Mouse (Mus musculus): ENCODE data around the gene Rpusd3. TPM values are rescaled to one million over a fixed set of nuclear protein-coding genes. Genes with fewer than 3 reads are reported as not detected.
A peak's percentile ranks its signal among the peaks of the same experiment; 100 is the strongest.

Gene Rpusd3
- polyA plus RNA-seq, 1 experiment from 2014 or later: 24.0 TPM

DNA sequence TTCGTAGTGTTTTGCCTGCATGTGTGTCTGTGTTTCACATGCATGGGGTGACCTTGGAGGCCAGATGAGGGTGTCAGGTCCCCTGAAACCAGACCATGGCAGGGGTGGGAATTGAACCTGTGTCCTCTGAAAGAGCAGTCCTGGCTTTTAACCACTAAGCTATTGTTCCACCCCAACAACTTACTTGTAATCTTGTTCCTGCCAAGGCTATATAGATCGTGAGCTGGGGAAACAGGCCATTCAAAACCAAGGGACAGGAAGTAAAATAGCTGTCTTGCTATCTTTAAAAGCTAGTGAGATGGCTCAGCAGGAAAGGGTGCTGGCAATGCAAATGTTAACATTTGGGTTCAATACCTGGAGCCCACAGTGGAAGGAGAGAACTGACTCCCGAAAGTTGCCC lies 10.8 kb upstream of the Rpusd3 start:
- Histone ChIP-seq H3K9ac (no peak overlapping the region), H3K27me3 (no peaks in the 10 kb centered on the region), H3K9me3 (replicated peaks) (peaks cover 3% of the 10 kb centered on the region; the same call in 1 of the 2 replicates), H3K27ac (no peak overlapping the region), H3K4me1 (0 out of 2 replicates have a peak, but pooled peaks cover 4% of the 10 kb centered on the region), H3K36me3 (no peaks in the 10 kb centered on the region), H3K4me2 (no peak overlapping the region), H3K4me3 (replicated peaks) (no peak overlapping the region)
- ATAC-seq (replicated peaks; ENCODE audit: low FRiP score): no peak
- 75% methylated on average over 3 of the region's 3 CpGs for WGBS

DNA sequence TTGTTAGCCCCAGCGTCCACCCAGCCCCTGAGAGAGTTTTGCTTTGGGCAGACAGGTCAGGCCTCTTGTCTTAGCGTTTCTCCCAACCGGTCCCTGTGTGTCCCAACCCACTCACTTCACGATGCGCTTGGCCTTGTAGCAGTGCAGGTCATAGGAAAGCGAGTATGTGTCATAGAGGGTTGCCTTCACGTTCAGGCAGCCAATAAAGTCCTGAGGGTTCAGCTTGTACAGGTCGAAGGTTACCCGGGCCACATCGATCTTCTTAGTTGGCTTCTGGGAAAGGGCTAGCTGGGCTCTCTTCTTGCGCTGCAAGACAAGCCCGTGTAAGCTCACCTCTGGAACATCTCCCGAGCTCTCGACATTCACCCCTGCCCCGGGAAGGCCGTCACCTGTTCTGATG lies 8.9 kb upstream of the Rpusd3 start:
- whole genome bisulfite sequencing: 89% methylated on average over 16 of the region's 16 CpGs

DNA sequence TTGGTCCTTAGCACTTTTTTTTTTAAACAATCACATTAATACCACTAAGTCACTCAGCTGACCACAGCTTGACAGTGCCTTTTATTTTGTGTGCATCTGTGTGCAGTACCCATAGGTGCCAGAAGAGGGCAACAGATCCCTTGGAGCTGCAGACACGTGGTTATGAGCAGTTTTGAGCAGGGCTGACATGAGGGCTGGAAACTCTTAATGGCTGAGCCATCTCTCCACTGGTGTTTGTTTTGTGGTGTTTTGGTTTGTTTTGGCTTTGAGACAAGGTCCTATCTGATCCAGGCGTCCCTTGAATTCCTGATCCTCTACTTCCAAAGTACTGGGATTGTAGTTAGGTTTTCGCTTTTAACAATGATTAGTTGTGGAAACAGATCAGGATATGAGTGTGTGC lies 8.3 kb upstream of the Rpusd3 start:
- Histone ChIP-seq H3K9ac (no peak overlapping the region), H3K36me3 (no peaks in the 10 kb centered on the region), H3K4me3 (replicated peaks) (no peak overlapping the region), H3K27me3 (no peaks in the 10 kb centered on the region), H3K9me3 (replicated peaks) (peaks cover 3% of the 10 kb centered on the region; the same call in 1 of the 2 replicates), H3K27ac (no peak overlapping the region), H3K4me2 (no peak overlapping the region), H3K4me1 (0 out of 2 replicates have a peak, but pooled peaks cover 4% of the 10 kb centered on the region)
- no peak for ATAC-seq (replicated peaks; ENCODE audit: low FRiP score)
- WGBS: 59% methylated on average over 3 of the region's 3 CpGs

More for the DNA sequence above, 8.9 kb upstream of the Rpusd3 start:
- Histone ChIP-seq H3K9ac (no peak overlapping the region), H3K4me1 (0 out of 2 replicates have a peak, but pooled peaks cover 4% of the 10 kb centered on the region), H3K4me3 (replicated peaks) (no peak overlapping the region), H3K4me2 (no peak overlapping the region), H3K9me3 (replicated peaks) (peaks cover 3% of the 10 kb centered on the region; the same call in 1 of the 2 replicates), H3K36me3 (no peaks in the 10 kb centered on the region), H3K27me3 (no peaks in the 10 kb centered on the region), H3K27ac (no peak overlapping the region)
- no peak for ATAC-seq (replicated peaks; ENCODE audit: low FRiP score)

DNA sequence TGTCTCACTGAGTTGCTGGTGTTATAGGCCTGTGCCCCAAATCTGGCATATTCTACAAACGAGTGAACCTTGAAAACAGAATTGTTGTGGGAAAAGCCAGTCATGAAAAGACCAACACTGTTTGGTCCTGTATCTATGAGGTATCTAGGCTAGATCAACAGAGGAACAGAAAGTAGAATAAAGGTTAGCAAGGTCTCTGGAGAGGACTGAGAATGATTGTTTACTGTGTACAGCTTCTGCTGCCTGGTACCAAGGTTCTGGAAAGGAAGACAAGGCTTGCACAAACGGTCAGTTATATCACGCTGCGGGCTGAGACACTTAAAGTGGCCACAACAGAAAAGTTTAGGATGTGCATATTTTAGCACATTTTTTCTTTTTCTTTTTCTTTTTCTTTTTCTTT lies 7.6 kb upstream of the Rpusd3 start:
- Histone ChIP-seq H3K4me3 (replicated peaks) (no peak overlapping the region), H3K4me1 (no peaks in the 10 kb centered on the region), H3K27ac (no peak overlapping the region), H3K27me3 (no peaks in the 10 kb centered on the region), H3K9ac (no peak overlapping the region), H3K9me3 (replicated peaks) (peaks cover 3% of the 10 kb centered on the region; the same call in 1 of the 2 replicates), H3K36me3 (no peaks in the 10 kb centered on the region), H3K4me2 (no peak overlapping the region)
- no peak for ATAC-seq (replicated peaks; ENCODE audit: low FRiP score)
- 92% methylated on average over 4 of the region's 4 CpGs for WGBS

DNA sequence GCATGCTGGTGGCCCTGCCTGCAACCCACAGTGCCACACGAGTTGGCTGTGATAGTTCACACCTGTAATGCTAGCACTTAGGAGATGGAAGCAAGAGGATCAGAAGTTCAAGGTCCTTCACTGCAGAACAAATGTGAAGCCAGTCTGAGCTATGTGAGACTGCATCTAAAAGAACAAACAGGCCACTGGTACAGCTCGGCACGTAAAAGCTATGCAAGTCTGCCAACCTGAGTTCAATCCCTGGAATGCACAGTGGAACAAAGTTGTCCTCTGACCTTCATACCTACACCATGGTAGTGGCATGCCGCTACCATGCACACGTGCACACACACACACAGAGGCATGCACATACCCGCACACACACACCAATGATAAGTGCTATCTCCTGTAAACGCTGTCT lies 5.0 kb upstream of the Rpusd3 start:
- H3K36me3 ChIP-seq: no peaks in the 10 kb centered on the region
- 82% methylated on average over 7 of the region's 7 CpGs for WGBS
- no peak for ATAC-seq (replicated peaks; ENCODE audit: low FRiP score)

DNA sequence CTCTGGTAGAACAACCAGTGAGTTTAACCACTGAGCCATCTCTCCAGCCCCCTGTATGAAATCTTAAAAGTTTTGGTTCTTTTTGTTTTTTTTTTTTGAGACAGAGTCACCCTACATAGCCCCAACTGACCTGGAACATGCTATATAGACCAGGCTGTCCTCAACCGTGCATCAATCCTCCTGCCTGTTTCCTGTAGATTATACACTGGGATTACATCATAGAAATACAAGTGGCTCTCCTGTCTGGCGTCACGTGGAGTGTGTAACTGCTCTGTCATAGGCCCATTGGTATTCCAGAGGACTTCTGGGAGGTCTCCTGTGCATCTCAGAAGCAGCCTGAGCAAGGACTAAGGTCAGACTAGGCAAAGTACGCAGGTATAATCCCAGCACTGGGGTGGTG lies 3.9 kb upstream of the Rpusd3 start:
- no peak overlapping the region for H3K9ac ChIP-seq
- H3K27me3 ChIP-seq: no peaks in the 10 kb centered on the region
- peaks cover 3% of the 10 kb centered on the region; the same call in 1 of the 2 replicates for H3K9me3 ChIP-seq (replicated peaks)
- no peak overlapping the region for H3K27ac ChIP-seq
- WGBS: 77% methylated on average over 4 of the region's 4 CpGs
- no peak overlapping the region for H3K4me2 ChIP-seq
- no peak overlapping the region for H3K4me3 ChIP-seq (replicated peaks)
- H3K4me1 ChIP-seq: peaks cover 10% of the 10 kb centered on the region
- H3K36me3 ChIP-seq: no peaks in the 10 kb centered on the region
- no peak for ATAC-seq (replicated peaks; ENCODE audit: low FRiP score)

More for the DNA sequence above, 5.0 kb upstream of the Rpusd3 start:
- Histone ChIP-seq H3K4me2 (no peak overlapping the region), H3K4me1 (peaks cover 3% of the 10 kb centered on the region), H3K9me3 (replicated peaks) (peaks cover 3% of the 10 kb centered on the region; the same call in 1 of the 2 replicates), H3K9ac (no peak overlapping the region), H3K27me3 (no peaks in the 10 kb centered on the region), H3K4me3 (replicated peaks) (no peak overlapping the region), H3K27ac (no peak overlapping the region)

DNA sequence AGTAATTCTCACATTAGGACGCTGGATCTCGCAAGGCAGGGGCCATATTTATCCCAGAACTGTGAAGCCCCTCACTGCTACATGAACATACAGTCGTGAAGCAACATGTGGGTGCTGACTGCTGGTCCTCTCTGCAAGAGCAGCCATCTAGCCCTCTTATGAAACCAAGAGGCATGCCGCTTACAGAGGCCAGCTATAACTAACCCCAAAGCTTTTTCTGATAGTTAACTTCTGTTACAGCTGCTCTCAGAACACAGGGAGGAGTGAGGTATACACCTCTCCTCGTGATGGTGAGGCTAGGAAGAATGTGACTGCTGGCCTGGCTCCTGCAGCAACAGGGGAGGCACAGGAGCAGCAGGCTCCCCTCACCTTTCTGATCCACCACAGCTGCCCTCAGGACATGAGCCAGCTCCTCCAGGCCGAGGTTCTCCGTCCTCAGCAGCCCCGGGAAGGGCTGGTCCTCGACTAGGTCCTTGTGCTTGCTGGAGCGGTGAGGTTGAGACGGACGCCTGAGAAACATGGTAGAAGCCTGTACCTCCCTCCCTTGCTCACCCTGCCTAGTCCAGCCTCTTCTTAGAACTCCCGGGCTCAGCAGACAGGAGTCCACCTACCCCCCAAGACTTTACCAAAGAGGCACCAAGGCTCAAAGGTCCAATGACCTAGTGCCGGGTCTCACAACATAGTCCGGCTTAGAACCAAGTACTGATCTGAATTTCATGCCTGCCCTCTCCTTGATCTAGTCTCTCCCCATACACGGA lies 520 bp downstream of the Rpusd3 start:
- Histone ChIP-seq H3K4me2 (peak overlapping the region; percentile 90), H3K36me3 (peaks cover 26% of the 10 kb centered on the region), H3K4me3 (replicated peaks) (peak overlapping the region; percentile 63), H3K27ac (peak overlapping the region; percentile 65), H3K4me1 (peaks cover 15% of the 10 kb centered on the region), H3K27me3 (no peaks in the 10 kb centered on the region), H3K9ac (peak overlapping the region; percentile 66), H3K9me3 (replicated peaks) (no peaks in the 10 kb centered on the region)
- WGBS: 11% methylated on average over 16 of the region's 16 CpGs
- ATAC-seq (replicated peaks; ENCODE audit: low FRiP score): peak; percentile 77

DNA sequence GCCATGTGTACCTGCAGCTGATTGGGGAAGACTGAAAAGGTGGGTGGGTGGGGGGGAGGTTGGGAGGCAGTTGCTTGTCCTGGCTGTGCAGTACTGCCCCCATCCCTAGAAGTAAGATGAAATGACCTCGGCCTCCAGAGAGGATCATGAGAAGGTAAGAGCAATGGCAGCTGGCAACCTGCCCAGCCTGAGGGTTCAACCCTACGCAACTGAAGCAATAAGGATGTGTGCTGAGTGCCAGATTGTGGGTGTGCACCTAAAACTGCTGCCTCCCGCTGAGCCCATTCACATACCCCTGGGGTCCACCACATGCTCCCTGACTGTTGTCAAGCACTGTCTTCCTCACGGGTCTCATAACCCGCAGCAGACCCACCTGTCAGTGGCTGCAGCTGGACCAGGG lies 2.7 kb downstream of the Rpusd3 start:
- H3K9me3 ChIP-seq (replicated peaks): no peaks in the 10 kb centered on the region
- peaks cover 15% of the 10 kb centered on the region for H3K4me1 ChIP-seq
- H3K9ac ChIP-seq: no peak overlapping the region
- 76% methylated on average over 5 of the region's 5 CpGs for WGBS
- H3K4me2 ChIP-seq: no peak overlapping the region
- H3K4me3 ChIP-seq (replicated peaks): no peak overlapping the region
- no peak for ATAC-seq (replicated peaks; ENCODE audit: low FRiP score)
- peaks cover 26% of the 10 kb centered on the region for H3K36me3 ChIP-seq
- H3K27ac ChIP-seq: no peak overlapping the region
- no peaks in the 10 kb centered on the region for H3K27me3 ChIP-seq

DNA sequence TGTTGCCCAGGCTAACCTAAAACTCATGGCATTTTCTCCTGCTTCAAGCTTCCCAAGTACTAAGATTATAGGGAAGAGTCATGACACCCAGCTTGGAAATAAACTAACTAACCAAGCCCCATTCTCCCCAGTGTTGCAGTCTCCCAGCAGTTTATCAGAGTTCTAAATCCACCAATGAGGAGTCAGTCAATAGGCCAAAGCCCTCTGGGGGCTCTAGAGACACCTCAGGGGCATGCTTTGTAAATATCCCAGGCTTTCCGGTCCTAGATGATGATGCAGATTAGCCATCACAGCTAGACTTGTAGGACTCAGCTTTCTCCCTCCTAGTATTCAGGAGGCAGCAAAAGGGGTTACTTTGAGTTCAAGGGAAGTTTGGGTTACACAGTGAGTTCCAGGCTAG lies 9.1 kb downstream of the Rpusd3 start:
- Histone ChIP-seq H3K36me3 (peaks cover 14% of the 10 kb centered on the region), H3K4me3 (replicated peaks) (no peak overlapping the region), H3K9ac (no peak overlapping the region), H3K4me2 (no peak overlapping the region), H3K4me1 (no peaks in the 10 kb centered on the region), H3K27ac (no peak overlapping the region), H3K9me3 (replicated peaks) (no peaks in the 10 kb centered on the region), H3K27me3 (no peaks in the 10 kb centered on the region)
- 62% methylated on average over 1 of the region's 1 CpGs for WGBS
- no peak for ATAC-seq (replicated peaks; ENCODE audit: low FRiP score)

DNA sequence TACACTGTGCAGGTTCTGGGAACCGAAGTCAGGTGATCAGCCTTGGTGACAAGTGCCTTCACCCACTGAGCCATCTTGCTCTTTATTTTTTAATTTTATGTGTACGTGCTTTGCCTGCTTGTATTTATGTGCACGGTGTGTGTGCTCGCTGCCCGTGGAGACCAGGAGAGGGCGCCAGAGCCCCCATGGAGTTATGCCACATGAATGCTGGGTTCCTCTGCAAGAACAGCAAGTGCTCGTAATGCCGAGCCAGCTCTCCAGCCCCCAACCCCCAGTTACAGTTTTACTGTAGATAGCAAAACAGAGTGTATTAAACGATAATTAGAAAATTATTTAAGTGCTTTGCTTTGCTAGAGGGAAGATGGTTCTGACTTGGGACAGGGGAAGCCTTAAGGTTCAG lies 12.5 kb downstream of the Rpusd3 start:
- 76% methylated on average over 9 of the region's 9 CpGs for WGBS
- no peaks in the 10 kb centered on the region for H3K27me3 ChIP-seq
- ATAC-seq (replicated peaks; ENCODE audit: low FRiP score): no peak

DNA sequence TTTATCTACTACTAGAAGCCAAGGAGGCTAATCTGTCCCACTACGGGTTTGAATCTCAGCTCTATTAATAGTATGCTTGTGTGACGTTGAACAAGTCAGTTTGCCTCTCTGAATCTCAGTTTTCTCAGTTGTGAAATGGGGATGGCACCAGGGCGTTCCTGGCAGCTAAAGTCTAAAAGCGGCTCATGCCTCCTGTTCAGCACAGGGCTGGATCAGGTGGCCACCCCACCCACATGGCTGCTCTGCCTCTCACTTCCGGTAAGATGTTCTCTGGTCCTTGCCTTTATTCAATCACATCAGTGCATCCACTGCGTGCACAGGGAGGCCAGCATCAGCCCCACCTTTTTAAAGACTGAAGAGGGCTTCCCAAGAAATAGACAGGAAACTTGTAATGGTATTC lies 13.7 kb downstream of the Rpusd3 start:
- ATAC-seq (replicated peaks; ENCODE audit: low FRiP score): no peak
- no peaks in the 10 kb centered on the region for H3K27me3 ChIP-seq
- no peak overlapping the region for H3K9ac ChIP-seq
- 86% methylated on average over 6 of the region's 6 CpGs for WGBS
- no peak overlapping the region for H3K4me3 ChIP-seq (replicated peaks)
- no peak overlapping the region for H3K4me2 ChIP-seq
- H3K36me3 ChIP-seq: peaks cover 9% of the 10 kb centered on the region; the same call in 1 of the 2 replicates
- H3K27ac ChIP-seq: 0 out of 2 replicates have a peak overlapping the region, but pooled peaks have one; percentile 4
- H3K4me1 ChIP-seq: no peaks in the 10 kb centered on the region
- no peaks in the 10 kb centered on the region for H3K9me3 ChIP-seq (replicated peaks)

More for the DNA sequence above, 12.5 kb downstream of the Rpusd3 start:
- Histone ChIP-seq H3K4me3 (replicated peaks) (no peak overlapping the region), H3K36me3 (peaks cover 9% of the 10 kb centered on the region; the same call in 1 of the 2 replicates), H3K4me2 (no peak overlapping the region), H3K27ac (no peak overlapping the region), H3K9ac (no peak overlapping the region), H3K4me1 (no peaks in the 10 kb centered on the region), H3K9me3 (replicated peaks) (no peaks in the 10 kb centered on the region)

DNA sequence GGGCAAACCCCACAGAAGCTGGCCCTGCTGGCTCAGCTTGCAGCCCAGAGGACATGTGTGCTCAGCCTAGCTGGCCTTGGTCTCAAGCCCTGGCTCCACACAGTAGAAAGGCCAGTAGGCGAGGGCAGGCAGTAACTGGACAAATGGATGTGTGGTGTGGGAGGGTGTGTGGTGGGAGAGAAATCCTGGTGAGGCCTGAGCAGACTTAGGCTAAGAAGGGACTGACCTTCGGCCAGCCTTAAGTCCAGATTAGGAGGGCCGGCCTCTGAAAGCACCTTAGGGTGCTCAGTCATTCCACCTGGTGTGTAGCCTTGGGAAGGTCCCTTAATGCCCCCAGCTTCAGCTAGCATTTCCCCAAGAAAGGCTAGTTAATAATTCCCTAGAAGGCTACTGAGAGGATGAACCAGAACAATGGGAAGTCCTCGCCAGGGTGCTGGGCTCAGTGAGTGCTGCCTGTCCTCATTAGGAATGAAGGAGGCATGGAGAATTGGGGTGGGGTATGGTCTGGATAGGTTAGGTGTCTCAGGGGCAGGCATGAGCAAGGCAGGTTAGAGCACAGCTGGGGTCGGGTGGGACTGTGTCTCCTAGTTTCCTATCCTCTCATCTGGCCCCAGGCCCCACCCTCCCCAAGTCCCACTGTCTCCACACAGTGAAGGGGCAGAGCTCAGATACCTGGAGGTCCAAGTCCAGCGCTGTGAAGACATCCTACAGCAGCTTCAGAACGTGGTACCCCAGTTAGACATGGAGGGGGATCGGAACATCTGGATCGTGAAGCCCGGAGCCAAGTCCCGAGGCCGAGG lies 14.3 kb downstream of the Rpusd3 start:
- H3K4me2 ChIP-seq: no peak overlapping the region
- no peaks in the 10 kb centered on the region for H3K4me1 ChIP-seq
- no peaks in the 10 kb centered on the region for H3K9me3 ChIP-seq (replicated peaks)
- peak; percentile 77 for ATAC-seq (replicated peaks; ENCODE audit: low FRiP score)
- no peak overlapping the region for H3K4me3 ChIP-seq (replicated peaks)
- peak overlapping the region; percentile 61; the same call in 1 of the 2 replicates for H3K27ac ChIP-seq
- H3K36me3 ChIP-seq: peaks cover 9% of the 10 kb centered on the region; the same call in 1 of the 2 replicates
- H3K27me3 ChIP-seq: no peaks in the 10 kb centered on the region
- WGBS: 76% methylated on average over 12 of the region's 12 CpGs
- no peak overlapping the region for H3K9ac ChIP-seq

Measured in kidney, embryonic 15.5 days (tissue).